Mouse (Mus musculus) central nervous system, embryonic 18 days (tissue): ENCODE data around the gene Olfr794. TPM values are rescaled to one million over a fixed set of nuclear protein-coding genes. Genes with fewer than 3 reads are reported as not detected.

Experiments used
- polyA plus RNA-seq: library from polyadenylated mRNA; depleted of rRNA; stranded (reverse); fragments of >200 nt; gene quantifications from 2 replicates; pipeline ENCODE4 v1.2.3, GENCODE M21; 2012; rRNA removed

Gene Olfr794
- not detected in 2 replicates for polyA plus RNA-seq

GRCm38 (mm10) chr10:129567355-129567754 lies at the start of gene Olfr794:
Gene Olfr794 (plus strand): TSS chr10:129567655.

GRCm38 (mm10) chr10:129521492-129521891 lies 46.0 kb upstream of the Olfr794 start, which contains the start of gene Olfr791:
Gene Olfr791 (plus strand): TSS chr10:129521792.

GRCm38 (mm10) chr10:129538862-129539261 lies 28.6 kb upstream of the Olfr794 start, which contains the start of gene Olfr792:
Gene Olfr792 (plus strand): TSS chr10:129539162.

GRCm38 (mm10) chr10:129612470-129612869 lies 45.0 kb downstream of the Olfr794 start, which contains the start of gene Olfr796:
Gene Olfr796 (minus strand): TSS chr10:129612570.

Other genes with a start within 250 kb of the Olfr794 start
- not detected in 2 replicates for gene Olfr780, start 249.5 kb upstream of the Olfr794 start, polyA plus RNA-seq
- not detected in 2 replicates for gene Olfr781, start 238.8 kb upstream of the Olfr794 start, polyA plus RNA-seq
- gene Olfr782, start 218.8 kb upstream of the Olfr794 start, polyA plus RNA-seq: not detected in 2 replicates
- gene Olfr784, start 183.6 kb upstream of the Olfr794 start, polyA plus RNA-seq: 0.07 and 0.08 TPM in 2 replicates
- not detected in 2 replicates for gene Olfr785, start 162.2 kb upstream of the Olfr794 start, polyA plus RNA-seq
- not detected in 2 replicates for gene Olfr786, start 140.3 kb upstream of the Olfr794 start, polyA plus RNA-seq
- not detected in 2 replicates for gene Olfr787, start 105.8 kb upstream of the Olfr794 start, polyA plus RNA-seq
- gene Olfr788, start 96.7 kb upstream of the Olfr794 start, polyA plus RNA-seq: not detected in 2 replicates
- not detected in 2 replicates for gene Olfr789, start 82.9 kb upstream of the Olfr794 start, polyA plus RNA-seq
- gene Olfr790, start 69.2 kb upstream of the Olfr794 start, polyA plus RNA-seq: not detected in 2 replicates
- gene Olfr791, start 45.9 kb upstream of the Olfr794 start, polyA plus RNA-seq: not detected in 2 replicates
- gene Olfr792, start 28.5 kb upstream of the Olfr794 start, polyA plus RNA-seq: not detected in 2 replicates
- not detected in 2 replicates for gene Olfr796, start 44.9 kb downstream of the Olfr794 start, polyA plus RNA-seq
- not detected in 2 replicates for gene Olfr798, start 60.3 kb downstream of the Olfr794 start, polyA plus RNA-seq
- gene Olfr799, start 69.8 kb downstream of the Olfr794 start, polyA plus RNA-seq: not detected in 2 replicates
- gene Olfr800, start 90.0 kb downstream of the Olfr794 start, polyA plus RNA-seq: not detected in 2 replicates
- not detected in 2 replicates for gene Olfr801, start 106.2 kb downstream of the Olfr794 start, polyA plus RNA-seq
- gene Olfr802, start 120.5 kb downstream of the Olfr794 start, polyA plus RNA-seq: not detected in 2 replicates
- gene Olfr803, start 126.6 kb downstream of the Olfr794 start, polyA plus RNA-seq: not detected in 2 replicates
- not detected in 2 replicates for gene Olfr804, start 135.6 kb downstream of the Olfr794 start, polyA plus RNA-seq
- gene Olfr805, start 161.7 kb downstream of the Olfr794 start, polyA plus RNA-seq: not detected in 2 replicates
- gene Olfr806, start 174.3 kb downstream of the Olfr794 start, polyA plus RNA-seq: not detected in 2 replicates
- gene Olfr807, start 190.1 kb downstream of the Olfr794 start, polyA plus RNA-seq: not detected in 2 replicates
- not detected in 2 replicates for gene Olfr808, start 197.8 kb downstream of the Olfr794 start, polyA plus RNA-seq
- gene Olfr809, start 207.0 kb downstream of the Olfr794 start, polyA plus RNA-seq: not detected in 2 replicates
- gene Olfr810, start 227.3 kb downstream of the Olfr794 start, polyA plus RNA-seq: not detected in 2 replicates
- gene Olfr811, start 236.7 kb downstream of the Olfr794 start, polyA plus RNA-seq: not detected in 2 replicates